Mouse (Mus musculus) midbrain, embryonic 16.5 days (tissue): ENCODE data around the gene Cd164l2. TPM values are rescaled to one million over a fixed set of nuclear protein-coding genes. Genes with fewer than 3 reads are reported as not detected.

Source experiments
- ATAC-seq: fragments of 200-750 bp; cut with Nextera tagmentation; 2 replicates; pipeline ENCODE4 v1.8.0; 2017; ENCODE audit warnings: moderate TSS enrichment
- H3K27ac ChIP-seq: fragments of 300-500 bp; sonication (generic); 2 replicates; pipeline ENCODE4 v1.5.1; 2014; ENCODE audit warnings: mild to moderate bottlenecking, low read length, mixed read lengths
- H3K27me3 ChIP-seq: fragments of 300-500 bp; sonication (generic); 2 replicates; pipeline ENCODE4 v1.6.1; 2014; ENCODE audit warnings: low read depth, low read length, mixed read lengths; ENCODE audit not compliant: control insufficient read depth, insufficient read depth
- H3K36me3 ChIP-seq: fragments of 300-500 bp; sonication (generic); 2 replicates; pipeline ENCODE4 v1.6.1; 2014; ENCODE audit warnings: mild to moderate bottlenecking, low read length, moderate library complexity, mixed read lengths; ENCODE audit not compliant: control insufficient read depth, insufficient read depth
- H3K4me1 ChIP-seq: fragments of 300-500 bp; sonication (generic); 2 replicates; pipeline ENCODE4 v1.6.1; 2014; ENCODE audit warnings: mild to moderate bottlenecking, low read length, mixed read lengths; ENCODE audit not compliant: control insufficient read depth, insufficient read depth
- H3K4me2 ChIP-seq: fragments of 300-500 bp; sonication (generic); 2 replicates; pipeline ENCODE4 v1.6.1; 2014; ENCODE audit warnings: mild to moderate bottlenecking, low read length, mixed read lengths
- H3K4me3 ChIP-seq: fragments of 300-500 bp; sonication (generic); 2 replicates; pipeline ENCODE4 v1.5.1; 2014; ENCODE audit warnings: low read depth, mild to moderate bottlenecking, low read length, moderate library complexity, mixed read lengths
- H3K9ac ChIP-seq: fragments of 300-500 bp; sonication (generic); 2 replicates; pipeline ENCODE4 v1.6.1; 2014; ENCODE audit warnings: low read depth, low read length, mixed read lengths
- H3K9me3 ChIP-seq: fragments of 300-500 bp; sonication (generic); replicated peaks from 2 replicates; pipeline ENCODE4 v1.6.1; 2014; ENCODE audit warnings: mild to moderate bottlenecking, low read length, mixed read lengths; ENCODE audit not compliant: control insufficient read depth, poor library complexity, severe bottlenecking
- WGBS: fragments of 180-500 bp; shearing (Covaris S2); extraction: QIAGEN DNeasy Blood & Tissue Kit; methylation state at CpG from one replicate; pipeline ENCODE4 v1.1.7; 2014; 5-methylcytosine and 5-hydroxymethylcytosine counted together
- polyA plus RNA-seq: library from polyadenylated mRNA; unstranded; fragments of >200 nt; fragmentation: Nextera tagmentation; extraction: Ambion mirVana; gene quantifications from 2 replicates; pipeline ENCODE4 v1.2.1, GENCODE M21; 2015

Gene Cd164l2
- polyA plus RNA-seq, 1 experiment from 2014 or later: 4.1 TPM

DNA sequence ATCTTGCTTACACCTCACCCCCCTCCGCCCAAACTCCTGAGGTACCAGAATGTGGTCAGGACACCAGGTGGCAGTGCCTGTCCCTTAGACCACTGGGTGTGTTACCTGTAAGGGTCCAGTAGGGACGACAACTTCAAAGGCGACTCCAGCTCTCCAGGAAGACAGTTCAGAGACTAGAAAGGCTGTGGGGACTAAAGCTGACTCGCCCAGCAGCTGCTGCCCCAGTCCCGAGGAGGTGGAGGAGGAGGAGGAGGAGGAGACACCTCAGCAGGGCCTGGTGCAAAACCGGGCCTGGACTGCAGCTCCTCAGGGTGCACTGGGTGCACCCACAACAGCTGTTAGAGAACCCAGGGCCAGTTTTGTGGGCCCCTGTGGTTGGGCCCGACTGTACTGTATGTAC is 51.0 kb downstream of the Cd164l2 start, which contains the start of gene Sytl1:
Sytl1 (minus strand) TSS at position 232 of the 400 bp plus-strand sequence.
- Histone ChIP-seq H3K4me1 (no peaks in the 10 kb centered on the region), H3K4me2 (no peak within 1 kb of the TSS), H3K4me3 (no peak within 1 kb of the TSS), H3K27ac (no peak within 1 kb of the TSS), H3K9ac (no peak within 1 kb of the TSS), H3K36me3 (peaks cover 40% of the 10 kb centered on the region), H3K27me3 (no peaks in the 10 kb centered on the region), H3K9me3 (no peaks in the 10 kb centered on the region)
- no peak for ATAC-seq
- WGBS: 43% methylated on average over 7 of the region's 7 CpGs

DNA sequence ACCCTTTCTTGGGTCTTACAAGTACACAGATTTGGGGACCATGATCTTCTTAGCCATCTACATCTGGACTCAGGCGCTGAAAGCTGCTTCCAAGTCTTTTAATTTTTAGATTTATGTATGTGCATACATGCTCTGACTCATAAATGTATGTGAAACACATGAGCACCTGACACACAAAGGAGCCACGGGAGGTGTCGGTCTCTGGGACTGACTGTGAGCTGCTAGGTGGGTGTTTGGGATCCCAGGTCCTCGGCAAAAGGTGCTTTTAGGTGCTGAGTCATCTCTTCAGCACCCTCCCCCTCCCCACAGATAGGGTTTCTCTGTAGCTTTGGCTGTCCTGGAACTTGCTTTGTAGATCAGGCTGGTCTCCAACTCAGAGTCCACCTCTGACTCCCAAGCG is 51.8 kb downstream of the Cd164l2 start:
- Histone ChIP-seq H3K4me1 (no peaks in the 10 kb centered on the region), H3K4me2 (no peak overlapping the region), H3K4me3 (no peak overlapping the region), H3K27ac (no peak overlapping the region), H3K27me3 (no peaks in the 10 kb centered on the region), H3K9ac (no peak overlapping the region), H3K9me3 (no peaks in the 10 kb centered on the region), H3K36me3 (peaks cover 45% of the 10 kb centered on the region)
- WGBS: 96% methylated on average over 5 of the region's 5 CpGs
- no peak for ATAC-seq

DNA sequence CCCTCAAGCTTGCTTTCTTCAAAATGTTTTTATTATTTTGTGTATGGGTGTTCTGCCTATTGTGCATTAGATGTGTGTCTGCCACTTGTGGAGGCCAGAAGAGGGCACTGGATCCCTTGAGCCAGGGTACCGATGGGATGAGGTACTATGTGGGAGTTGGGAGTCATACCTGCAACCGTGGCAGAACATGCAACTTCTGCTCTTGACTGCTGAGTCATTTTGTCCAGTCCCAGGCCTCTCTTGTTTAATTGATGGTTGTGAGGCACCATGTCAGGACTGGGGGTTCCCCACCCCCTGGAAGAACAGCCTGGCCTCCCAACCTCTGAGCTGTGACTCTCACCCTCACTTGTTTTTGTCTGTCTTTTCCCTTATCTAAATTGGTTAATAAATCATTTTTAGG is 52.6 kb downstream of the Cd164l2 start:
- H3K36me3 ChIP-seq: peaks cover 45% of the 10 kb centered on the region
- no peak overlapping the region for H3K4me2 ChIP-seq
- no peak overlapping the region for H3K4me3 ChIP-seq
- no peaks in the 10 kb centered on the region for H3K4me1 ChIP-seq
- no peak for ATAC-seq
- H3K27me3 ChIP-seq: no peaks in the 10 kb centered on the region
- H3K9me3 ChIP-seq: no peaks in the 10 kb centered on the region
- WGBS: 98% methylated on average over 2 of the region's 2 CpGs
- no peak overlapping the region for H3K9ac ChIP-seq
- H3K27ac ChIP-seq: no peak overlapping the region

GRCm38 (mm10) chr4:133265297-133265696 is 53.4 kb downstream of the Cd164l2 start:
- Histone ChIP-seq H3K27me3 (no peaks in the 10 kb centered on the region), H3K9me3 (no peaks in the 10 kb centered on the region), H3K27ac (no peak overlapping the region), H3K9ac (no peak overlapping the region), H3K4me2 (no peak overlapping the region), H3K36me3 (peaks cover 45% of the 10 kb centered on the region), H3K4me1 (no peaks in the 10 kb centered on the region), H3K4me3 (no peak overlapping the region)
- no peak for ATAC-seq
- WGBS: 99% methylated on average over 3 of the region's 3 CpGs

GRCm38 (mm10) chr4:133265759-133266158 is 53.8 kb downstream of the Cd164l2 start:
- no peaks in the 10 kb centered on the region for H3K4me1 ChIP-seq
- no peak overlapping the region for H3K9ac ChIP-seq
- H3K27me3 ChIP-seq: no peaks in the 10 kb centered on the region
- peaks cover 45% of the 10 kb centered on the region for H3K36me3 ChIP-seq
- WGBS: 94% methylated on average over 4 of the region's 4 CpGs
- no peak overlapping the region for H3K27ac ChIP-seq
- H3K4me2 ChIP-seq: no peak overlapping the region
- ATAC-seq: no peak
- H3K4me3 ChIP-seq: no peak overlapping the region
- H3K9me3 ChIP-seq: no peaks in the 10 kb centered on the region

GRCm38 (mm10) chr4:133266248-133266880 is 54.4 kb downstream of the Cd164l2 start:
- Histone ChIP-seq H3K9ac (no peak overlapping the region), H3K36me3 (peaks cover 45% of the 10 kb centered on the region), H3K27ac (no peak overlapping the region), H3K4me2 (no peak overlapping the region), H3K4me1 (no peaks in the 10 kb centered on the region), H3K9me3 (no peaks in the 10 kb centered on the region), H3K27me3 (no peaks in the 10 kb centered on the region), H3K4me3 (no peak overlapping the region)
- 95% methylated on average over 12 of the region's 12 CpGs for WGBS
- ATAC-seq: no peak

GRCm38 (mm10) chr4:133268931-133269330 is 57.0 kb downstream of the Cd164l2 start:
- Histone ChIP-seq H3K4me2 (no peak overlapping the region), H3K4me1 (no peaks in the 10 kb centered on the region), H3K36me3 (peaks cover 41% of the 10 kb centered on the region), H3K9me3 (no peaks in the 10 kb centered on the region), H3K4me3 (no peak overlapping the region), H3K9ac (no peak overlapping the region), H3K27me3 (no peaks in the 10 kb centered on the region), H3K27ac (no peak overlapping the region)
- WGBS: 99% methylated on average over 3 of the region's 3 CpGs
- no peak for ATAC-seq

GRCm38 (mm10) chr4:133269596-133269995 is 57.7 kb downstream of the Cd164l2 start:
- WGBS: 94% methylated on average over 3 of the region's 3 CpGs
- peaks cover 36% of the 10 kb centered on the region for H3K36me3 ChIP-seq
- no peak overlapping the region for H3K4me2 ChIP-seq

DNA sequence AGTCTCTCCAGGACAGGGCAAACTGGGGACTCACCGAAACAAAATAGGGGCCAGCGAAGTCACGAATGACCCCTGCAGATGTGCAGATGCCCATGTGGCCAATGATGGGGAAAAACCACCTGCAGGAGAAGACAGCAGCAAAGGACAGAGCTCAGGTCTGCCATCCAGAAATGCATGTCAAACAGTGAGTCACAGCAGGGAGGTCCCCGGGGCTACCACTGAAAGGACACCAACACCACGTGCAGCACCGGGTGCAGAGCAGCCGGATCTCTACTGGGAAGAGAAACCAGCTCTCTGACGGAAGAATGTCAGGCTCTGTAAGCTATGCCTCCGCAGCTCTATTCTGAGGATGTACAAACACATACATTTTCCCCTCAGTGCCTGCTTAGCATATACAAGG is 59.0 kb downstream of the Cd164l2 start:
- Histone ChIP-seq H3K4me2 (no peak overlapping the region), H3K4me3 (no peak overlapping the region), H3K27ac (no peak overlapping the region), H3K4me1 (peaks cover 4% of the 10 kb centered on the region), H3K9me3 (no peaks in the 10 kb centered on the region), H3K9ac (no peak overlapping the region), H3K36me3 (peaks cover 23% of the 10 kb centered on the region), H3K27me3 (no peaks in the 10 kb centered on the region)
- WGBS: 94% methylated on average over 9 of the region's 9 CpGs
- ATAC-seq: no peak

More at GRCm38 (mm10) chr4:133269596-133269995, 57.7 kb downstream of the Cd164l2 start:
- Histone ChIP-seq H3K4me3 (no peak overlapping the region), H3K9ac (no peak overlapping the region), H3K4me1 (no peaks in the 10 kb centered on the region), H3K27ac (no peak overlapping the region), H3K9me3 (no peaks in the 10 kb centered on the region), H3K27me3 (no peaks in the 10 kb centered on the region)
- ATAC-seq: no peak
